Mouse (Mus musculus) thymus, adult 2 months (tissue): ENCODE results near the gene Smtn. TPM values are rescaled to one million over a fixed set of nuclear protein-coding genes. Genes with fewer than 3 reads are reported as not detected.

Experiments
- DNase-seq: peaks from one replicate; pipeline ENCODE4 v3.0.0; 2021
- H3K27ac ChIP-seq: fragments of 200-500 bp; 2 replicates; pipeline ENCODE4 v1.5.1; 2012; ENCODE audit warnings: low read length, control low read depth; ENCODE audit not compliant: control insufficient read depth, insufficient read depth
- H3K27me3 ChIP-seq: fragments of 200-500 bp; 2 replicates; pipeline ENCODE4 v1.6.1; 2012; ENCODE audit warnings: mild to moderate bottlenecking, low read length, moderate library complexity, mixed read lengths; ENCODE audit not compliant: control insufficient read depth, insufficient read depth
- H3K36me3 ChIP-seq: fragments of 200-500 bp; 2 replicates; pipeline ENCODE4 v1.6.1; 2012; ENCODE audit warnings: mild to moderate bottlenecking, low read length, moderate library complexity; ENCODE audit not compliant: control insufficient read depth, insufficient read depth
- H3K4me1 ChIP-seq: fragments of 200-500 bp; replicated peaks from 2 replicates; pipeline ENCODE4 v1.6.1; 2012; ENCODE audit warnings: low read length; ENCODE audit not compliant: control insufficient read depth, insufficient read depth
- H3K4me3 ChIP-seq: fragments of 200-500 bp; 2 replicates; pipeline ENCODE4 v1.5.1; 2012; ENCODE audit warnings: mild to moderate bottlenecking, low read length, control low read depth, moderate library complexity; ENCODE audit not compliant: control insufficient read depth, insufficient read depth
- CTCF ChIP-seq: fragments of 200-500 bp; IDR thresholded peaks from 2 replicates; pipeline ENCODE4 v1.5.1; 2012; ENCODE audit warnings: mild to moderate bottlenecking, control low read depth, low read length, moderate library complexity, borderline replicate concordance; ENCODE audit not compliant: control insufficient read depth, poor library complexity, insufficient read depth; ENCODE audit errors: extremely low read depth
- POLR2A ChIP-seq: fragments of 200-500 bp; IDR thresholded peaks from 2 replicates; pipeline ENCODE4 v1.6.1; 2012; ENCODE audit warnings: mild to moderate bottlenecking, low read length, control low read depth, moderate library complexity; ENCODE audit not compliant: control insufficient read depth, poor library complexity, insufficient read depth; ENCODE audit errors: extremely low read depth
- WGBS: fragments of 180-500 bp; shearing (Covaris S2); methylation state at CpG from one replicate; pipeline ENCODE4 v1.1.7; 2018; 5-methylcytosine and 5-hydroxymethylcytosine counted together
- polyA plus RNA-seq: library from polyadenylated mRNA; depleted of rRNA; stranded (reverse); fragments of >200 nt; gene quantifications from 2 replicates; pipeline ENCODE4 v1.2.3, GENCODE M21; 2012

Gene Smtn
- polyA plus RNA-seq, 1 experiment = 21.2 TPM

- no peak overlapping the region for H3K4me3 ChIP-seq
- H3K27me3 ChIP-seq = no peaks in the 10 kb centered on the region
- no peak overlapping the region for H3K27ac ChIP-seq
- H3K4me1 ChIP-seq = no peaks in the 10 kb centered on the region
- no peaks in the 10 kb centered on the region for H3K36me3 ChIP-seq
- DNase-seq = no peak
- WGBS = 74% methylated on average over 5 of the region's 5 CpGs
- TF ChIP-seq CTCF (no peak), POLR2A (no peak)
Measured at GRCm38 (mm10) chr11:3489036-3489435, 51.4 kb downstream of the Smtn start.

- no peak for DNase-seq
- Histone ChIP-seq H3K4me3 (no peak within 1 kb of the TSS), H3K27me3 (no peaks in the 10 kb centered on the region), H3K4me1 (no peaks in the 10 kb centered on the region), H3K27ac (no peak within 1 kb of the TSS), H3K36me3 (no peaks in the 10 kb centered on the region)
- 75% methylated on average over 11 of the region's 11 CpGs for WGBS
- no peak for TF ChIP-seq POLR2A
Measured at GRCm38 (mm10) chr11:3487952-3488570, 52.4 kb downstream of the Smtn start, which contains the start of gene Pla2g3. Gene Pla2g3, plus strand, starts transcription at chr11:3488284.

- DNase-seq = no peak
- no peak overlapping the region for H3K4me3 ChIP-seq
- H3K4me1 ChIP-seq = no peaks in the 10 kb centered on the region
- no peaks in the 10 kb centered on the region for H3K36me3 ChIP-seq
- WGBS = 64% methylated on average over 7 of the region's 7 CpGs
- TF ChIP-seq CTCF (no peak), POLR2A (no peak)
- no peak overlapping the region for H3K27ac ChIP-seq
- H3K27me3 ChIP-seq = no peaks in the 10 kb centered on the region
Measured at GRCm38 (mm10) chr11:3486349-3486748, 54.1 kb downstream of the Smtn start.

GRCm38 (mm10) chr11:3483980-3484642 lies 56.3 kb downstream of the Smtn start:
- no peak overlapping the region for H3K4me3 ChIP-seq
- 88% methylated on average over 11 of the region's 11 CpGs for WGBS
- DNase-seq = no peak
- no peak for TF ChIP-seq POLR2A
- no peak for TF ChIP-seq CTCF
- H3K27ac ChIP-seq = no peak overlapping the region
- H3K4me1 ChIP-seq = no peaks in the 10 kb centered on the region
- H3K27me3 ChIP-seq = no peaks in the 10 kb centered on the region
- H3K36me3 ChIP-seq = no peaks in the 10 kb centered on the region

- DNase-seq = no peak
- H3K4me3 ChIP-seq = no peak overlapping the region
- TF ChIP-seq CTCF = no peak
- no peak for TF ChIP-seq POLR2A
- H3K36me3 ChIP-seq = no peaks in the 10 kb centered on the region
- 0 out of 2 replicates have a peak, but pooled peaks cover 2% of the 10 kb centered on the region for H3K4me1 ChIP-seq
- H3K27me3 ChIP-seq = no peaks in the 10 kb centered on the region
- no peak overlapping the region for H3K27ac ChIP-seq
Measured at GRCm38 (mm10) chr11:3475489-3475888, 64.9 kb downstream of the Smtn start.

- Histone ChIP-seq H3K36me3 (no peaks in the 10 kb centered on the region), H3K4me3 (no peak overlapping the region), H3K27ac (no peak overlapping the region), H3K27me3 (no peaks in the 10 kb centered on the region), H3K4me1 (0 out of 2 replicates have a peak, but pooled peaks cover 2% of the 10 kb centered on the region)
- no peak for DNase-seq
- TF ChIP-seq POLR2A = no peak
- 33% methylated on average over 7 of the region's 7 CpGs for WGBS
Measured at GRCm38 (mm10) chr11:3474480-3475115, 65.8 kb downstream of the Smtn start.

GRCm38 (mm10) chr11:3472484-3472883 lies 67.9 kb downstream of the Smtn start:
- no peak overlapping the region for H3K27ac ChIP-seq
- no peaks in the 10 kb centered on the region for H3K27me3 ChIP-seq
- no peak for TF ChIP-seq CTCF
- TF ChIP-seq POLR2A = no peak
- peak; percentile 81 for DNase-seq
- H3K4me1 ChIP-seq = 0 out of 2 replicates have a peak, but pooled peaks cover 2% of the 10 kb centered on the region
- no peaks in the 10 kb centered on the region for H3K36me3 ChIP-seq
- no peak overlapping the region for H3K4me3 ChIP-seq
- WGBS = 42% methylated on average over 1 of the region's 1 CpGs
